Mouse (Mus musculus) naive thymus-derived CD4-positive, alpha-beta T cell, adult 5 months (primary cell): ENCODE measurements around the gene Prr7. TPM values are rescaled to one million over a fixed set of nuclear protein-coding genes. Genes with fewer than 3 reads are reported as not detected.

ENCODE experiments used
- polyA plus RNA-seq: library from polyadenylated mRNA; unstranded; fragments of 100-300 nt; shearing (Covaris generic); gene quantifications from one replicate; pipeline ENCODE4 v1.2.1, GENCODE M21; 2017

Prr7 gene
- polyA plus RNA-seq = 3.8 TPM

GRCm38 (mm10) chr13:55464027-55464884 lies at the start of gene Prr7:
TSS of gene Prr7 (plus strand) at chr13:55464267.

DNA sequence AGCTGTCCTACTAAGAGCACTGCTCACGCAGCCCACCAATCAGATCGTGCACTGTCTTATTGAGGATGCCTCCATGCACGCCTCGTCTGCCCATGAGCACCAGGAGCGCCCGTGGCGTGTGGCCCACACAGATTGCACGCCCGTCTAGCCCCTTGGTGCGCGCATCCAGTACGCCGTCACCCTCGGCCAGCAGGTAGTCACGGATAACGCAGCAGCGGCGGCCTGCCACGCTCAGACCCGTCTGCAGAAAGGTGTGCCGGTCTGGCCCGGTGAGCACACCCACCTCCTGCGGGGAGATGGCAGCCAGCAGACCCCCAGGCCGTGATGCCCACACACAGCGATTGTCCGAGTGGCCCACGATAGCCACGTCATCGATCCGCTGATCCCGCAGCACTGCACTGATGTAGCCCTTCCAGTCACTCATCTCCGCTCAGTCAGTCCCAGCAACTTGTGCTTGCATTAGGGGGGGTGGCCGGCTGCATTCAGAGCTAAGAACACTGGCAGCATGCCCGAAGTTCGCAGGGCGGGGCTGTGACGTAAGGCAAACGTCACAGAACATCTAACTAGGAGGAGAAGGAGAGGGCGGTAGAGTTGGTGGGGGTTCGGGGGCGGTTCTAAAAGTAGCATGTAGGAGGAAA lies 49.2 kb upstream of the Prr7 start, which contains the start of gene Pfn3:
TSS of gene Pfn3 (minus strand) at position 490 of the 638 bp plus-strand sequence.

GRCm38 (mm10) chr13:55426613-55427012 lies 37.5 kb upstream of the Prr7 start, which contains the start of gene F12:
TSS of gene F12 (minus strand) at chr13:55426793.

GRCm38 (mm10) chr13:55444937-55445315 lies 19.1 kb upstream of the Prr7 start, which contains the start of gene Grk6:
TSS of gene Grk6 (plus strand) at chr13:55445072.

DNA sequence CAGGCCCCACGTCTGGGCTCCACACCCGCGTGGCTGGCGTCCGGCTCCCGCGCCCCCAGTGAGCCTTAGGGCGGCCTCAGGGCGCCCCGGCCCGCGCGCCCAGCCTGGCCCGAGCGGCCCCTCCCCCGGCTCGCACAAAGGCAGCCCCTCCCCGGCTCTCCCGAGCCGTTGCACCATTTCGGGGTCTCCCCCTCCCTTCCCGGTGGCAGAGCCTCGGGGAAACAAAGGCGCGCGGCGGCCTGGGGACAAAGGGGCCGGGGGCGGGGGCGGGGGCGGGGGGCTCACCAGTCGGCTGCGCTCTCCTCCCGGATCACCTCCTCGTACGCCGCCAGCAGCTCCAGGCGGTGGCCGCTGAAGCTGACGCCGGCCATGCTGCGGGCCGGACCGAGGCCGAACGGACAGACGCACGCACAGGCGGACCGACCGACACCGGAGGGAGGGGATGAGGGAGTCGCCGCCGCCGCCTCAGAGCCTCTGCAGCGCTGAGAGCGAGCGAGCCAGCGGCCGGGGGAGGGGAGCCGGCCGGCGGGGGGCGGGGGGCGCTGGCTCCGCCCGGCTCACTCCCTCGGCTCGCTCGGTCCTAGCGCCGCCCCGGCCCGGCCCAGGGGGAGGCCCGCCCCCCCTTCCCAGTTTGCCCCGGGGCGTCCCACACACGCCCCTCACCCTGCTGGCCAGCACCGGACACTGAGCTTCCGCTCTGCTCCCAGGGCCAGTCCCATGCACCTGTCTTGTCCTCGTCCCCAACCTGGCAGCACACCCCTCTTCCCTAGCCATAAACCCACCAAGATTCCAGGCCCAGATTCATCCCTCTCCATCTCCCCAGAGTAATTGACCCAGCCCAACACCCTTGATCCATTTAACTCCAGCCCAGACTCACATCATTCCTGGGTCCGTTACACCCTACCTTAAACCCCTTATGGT lies 23.8 kb downstream of the Prr7 start, which contains the start of gene Dbn1:
TSS of gene Dbn1 (minus strand) at position 534 of the 921 bp plus-strand sequence.

GRCm38 (mm10) chr13:55513111-55513748 lies 49.2 kb downstream of the Prr7 start, which contains the start of gene Pdlim7:
TSS of gene Pdlim7 (minus strand) at chr13:55513676.

Other genes with a start within 250 kb of the Prr7 start
- 214 TPM for gene Prelid1, start 143.8 kb upstream of the Prr7 start, polyA plus RNA-seq
- gene Rab24, start 142.3 kb upstream of the Prr7 start, polyA plus RNA-seq = 120 TPM
- gene Mxd3, start 134.4 kb upstream of the Prr7 start, polyA plus RNA-seq = 0.37 TPM
- 101 TPM for gene Lman2, start 101.5 kb upstream of the Prr7 start, polyA plus RNA-seq
- 94.5 TPM for gene Rgs14, start 94.5 kb upstream of the Prr7 start, polyA plus RNA-seq
- not detected for gene Slc34a1, start 66.1 kb upstream of the Prr7 start, polyA plus RNA-seq
- not detected for gene Pfn3, start 49.0 kb upstream of the Prr7 start, polyA plus RNA-seq
- gene F12, start 37.5 kb upstream of the Prr7 start, polyA plus RNA-seq = not detected
- gene Grk6, start 19.2 kb upstream of the Prr7 start, polyA plus RNA-seq = 480 TPM
- not detected for gene Dbn1, start 23.8 kb downstream of the Prr7 start, polyA plus RNA-seq
- gene Pdlim7, start 49.4 kb downstream of the Prr7 start, polyA plus RNA-seq = 6.5 TPM
- gene Dok3, start 65.0 kb downstream of the Prr7 start, polyA plus RNA-seq = 0.35 TPM
- gene Ddx41, start 72.4 kb downstream of the Prr7 start, polyA plus RNA-seq = 57.7 TPM
- 76.0 TPM for gene Fam193b, start 106.9 kb downstream of the Prr7 start, polyA plus RNA-seq
- gene Tmed9, start 109.5 kb downstream of the Prr7 start, polyA plus RNA-seq = 258 TPM
- 30.1 TPM for gene B4galt7, start 135.6 kb downstream of the Prr7 start, polyA plus RNA-seq
- gene Caml, start 158.7 kb downstream of the Prr7 start, polyA plus RNA-seq = 20.4 TPM
- 86.6 TPM for gene Ddx46, start 170.8 kb downstream of the Prr7 start, polyA plus RNA-seq
- 31.8 TPM for gene B230219D22Rik, start 228.9 kb downstream of the Prr7 start, polyA plus RNA-seq